In the genomic region with DNA sequence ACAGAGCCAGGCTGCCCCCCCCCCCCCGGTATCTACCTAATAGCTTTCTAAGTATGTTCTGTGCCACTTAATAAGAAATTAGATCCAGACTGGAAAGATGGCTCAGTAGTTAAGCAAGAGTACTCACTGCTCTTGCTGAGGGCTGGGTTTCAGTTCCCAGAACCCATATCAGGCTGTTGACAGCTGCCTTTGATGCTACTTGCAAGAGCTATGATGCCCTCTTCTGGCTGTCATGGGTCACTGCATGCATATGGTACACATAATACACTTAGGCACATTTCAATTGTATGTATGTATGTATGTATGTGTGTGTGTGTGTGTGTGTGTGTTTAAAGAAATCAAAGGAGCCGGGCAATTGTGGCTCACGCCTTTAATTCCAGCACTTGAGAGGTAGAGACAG, we compare ENCODE assay signal across 14 mouse cellular contexts. TPM values are rescaled to one million over a fixed set of nuclear protein-coding genes. Genes with fewer than 3 reads are reported as not detected.
DNase-seq lines count a peak whose midpoint lies in the region; ATAC-seq and TF ChIP-seq lines count a peak whose summit lies in the region.
"Had no signal": no experiment of that assay in that cellular context is flagged by ENCODE, and none has a peak within 500 bp of the region (broad histone marks: within the 10 kb centered on the region; RNA-seq: fewer than 3 reads in every experiment).

No protein-coding gene starts in this region.

- H3K27ac ChIP-seq in hindbrain, postnatal 0 days: no peak overlapping the region
- no peak overlapping the region for H3K27ac ChIP-seq in hindbrain, embryonic 14.5 days
- H3K27ac ChIP-seq in midbrain, postnatal 0 days (ENCODE audit: low read depth, low read length): no peak overlapping the region
- no peak overlapping the region for H3K27ac ChIP-seq in midbrain, embryonic 11.5 days (ENCODE audit: low read depth, low read length)

- H3K36me3 ChIP-seq in hindbrain, postnatal 0 days (ENCODE audit: insufficient read depth, low read length): no peaks in the 10 kb centered on the region
- H3K36me3 ChIP-seq in hindbrain, embryonic 14.5 days (replicated peaks; ENCODE audit: control insufficient read depth, insufficient read depth): no peaks in the 10 kb centered on the region
- H3K36me3 ChIP-seq in midbrain, postnatal 0 days (ENCODE audit: insufficient read depth, low read length): no peaks in the 10 kb centered on the region
- H3K36me3 ChIP-seq in midbrain, embryonic 11.5 days (ENCODE audit: control insufficient read depth, insufficient read depth, low read length): no peaks in the 10 kb centered on the region
- H3K36me3 ChIP-seq in G1E (replicated peaks): no peaks in the 10 kb centered on the region
- H3K36me3 ChIP-seq: intestine, embryonic 15.5 days had no signal

- no peaks in the 10 kb centered on the region for H3K4me1 ChIP-seq in hindbrain, postnatal 0 days (ENCODE audit: insufficient read depth, low read length)
- 0 out of 2 replicates have a peak, but pooled peaks cover 3% of the 10 kb centered on the region for H3K4me1 ChIP-seq in hindbrain, embryonic 14.5 days (replicated peaks; ENCODE audit: control insufficient read depth, insufficient read depth, low read length)
- H3K4me1 ChIP-seq in midbrain, postnatal 0 days (ENCODE audit: insufficient read depth, low read length): no peaks in the 10 kb centered on the region
- no peaks in the 10 kb centered on the region; the same call in 1 of the 2 replicates for H3K4me1 ChIP-seq in midbrain, embryonic 11.5 days (ENCODE audit: control insufficient read depth, insufficient read depth, low read length)
- peaks cover 25% of the 10 kb centered on the region for H3K4me1 ChIP-seq in G1E (ENCODE audit: insufficient read depth, low read depth, low read length)

- no peaks in the 10 kb centered on the region for H3K27me3 ChIP-seq in hindbrain, postnatal 0 days (ENCODE audit: insufficient read depth, low read length)
- no peaks in the 10 kb centered on the region for H3K27me3 ChIP-seq in hindbrain, embryonic 14.5 days (ENCODE audit: control insufficient read depth, insufficient read depth, low read length)
- H3K27me3 ChIP-seq in midbrain, postnatal 0 days (ENCODE audit: insufficient read depth, low read length): no peaks in the 10 kb centered on the region
- no peaks in the 10 kb centered on the region for H3K27me3 ChIP-seq in midbrain, embryonic 11.5 days (ENCODE audit: control insufficient read depth, insufficient read depth, low read length)
- peaks cover 37% of the 10 kb centered on the region for H3K27me3 ChIP-seq in G1E (ENCODE audit: insufficient read depth, low read length)
- H3K27me3 ChIP-seq: intestine, embryonic 15.5 days had no signal

- no peak for ATAC-seq in hindbrain, postnatal 0 days
- no peak for ATAC-seq in hindbrain, embryonic 14.5 days (ENCODE audit: low FRiP score)
- no peak for ATAC-seq in midbrain, postnatal 0 days (ENCODE audit: low FRiP score)
- ATAC-seq in midbrain, embryonic 11.5 days (ENCODE audit: low FRiP score): no peak
- no peak for ATAC-seq in G1E (ENCODE audit: extremely low read depth, insufficient number of reproducible peaks, low FRiP score, poor library complexity, severe bottlenecking)
- ATAC-seq: intestine, embryonic 15.5 days had no signal

- no peak overlapping the region for H3K4me3 ChIP-seq in hindbrain, postnatal 0 days (ENCODE audit: low read length)
- H3K4me3 ChIP-seq in hindbrain, embryonic 14.5 days (replicated peaks; ENCODE audit: low read length): no peak overlapping the region
- H3K4me3 ChIP-seq in midbrain, postnatal 0 days (ENCODE audit: low read depth, low read length): no peak overlapping the region
- no peak overlapping the region for H3K4me3 ChIP-seq in midbrain, embryonic 11.5 days (ENCODE audit: low read depth, low read length)
- no peak overlapping the region for H3K4me3 ChIP-seq in G1E (ENCODE audit: low read depth, low read length)
- H3K4me3 ChIP-seq: intestine, embryonic 15.5 days had no signal

- 91% methylated on average over 3 of the region's 3 CpGs for WGBS in hindbrain, postnatal 0 days
- WGBS in hindbrain, embryonic 14.5 days: 95% methylated on average over 3 of the region's 3 CpGs
- 96% methylated on average over 3 of the region's 3 CpGs for WGBS in midbrain, postnatal 0 days
- WGBS in midbrain, embryonic 11.5 days: 94% methylated on average over 3 of the region's 3 CpGs

- TF ChIP-seq CTCF in hindbrain, postnatal 0 days (IDR thresholded peaks at IDR 0.05; ENCODE audit: low read depth): peak; percentile 49
- TF ChIP-seq CTCF in midbrain, postnatal 0 days (IDR thresholded peaks at IDR 0.05): peak; percentile 50
- peak; percentile 61; the same call in 1 of the 2 replicates for TF ChIP-seq CTCF in G1E (IDR thresholded peaks at IDR 0.05; ENCODE audit: low read depth, low read length)

- H3K9me3 ChIP-seq in hindbrain, postnatal 0 days (ENCODE audit: low read length): no peaks in the 10 kb centered on the region
- no peaks in the 10 kb centered on the region for H3K9me3 ChIP-seq in hindbrain, embryonic 14.5 days (ENCODE audit: control insufficient read depth, low read length)
- H3K9me3 ChIP-seq in midbrain, postnatal 0 days (ENCODE audit: low read length): no peaks in the 10 kb centered on the region
- H3K9me3 ChIP-seq in midbrain, embryonic 11.5 days (ENCODE audit: control insufficient read depth, low read length): no peaks in the 10 kb centered on the region
- peaks cover 2% of the 10 kb centered on the region; the same call in 1 of the 2 replicates for H3K9me3 ChIP-seq in G1E (replicated peaks)
- H3K9me3 ChIP-seq: intestine, embryonic 15.5 days had no signal

- H3K4me2 ChIP-seq in hindbrain, postnatal 0 days (ENCODE audit: low read depth, low read length): no peak overlapping the region
- H3K4me2 ChIP-seq in hindbrain, embryonic 14.5 days (replicated peaks): no peak overlapping the region
- H3K4me2 ChIP-seq in midbrain, postnatal 0 days (ENCODE audit: low read depth, low read length, poor library complexity, severe bottlenecking): no peak overlapping the region
- H3K4me2 ChIP-seq in midbrain, embryonic 11.5 days: no peak overlapping the region
- H3K4me2 ChIP-seq: intestine, embryonic 15.5 days had no signal

- no peak overlapping the region for H3K9ac ChIP-seq in hindbrain, postnatal 0 days (replicated peaks; ENCODE audit: low read length)
- no peak overlapping the region for H3K9ac ChIP-seq in hindbrain, embryonic 14.5 days
- H3K9ac ChIP-seq in midbrain, postnatal 0 days (replicated peaks; ENCODE audit: low read length, poor library complexity, severe bottlenecking): no peak overlapping the region
- H3K9ac ChIP-seq in midbrain, embryonic 11.5 days (ENCODE audit: low read length): no peak overlapping the region
- H3K9ac ChIP-seq: intestine, embryonic 15.5 days had no signal

- DNase-seq in hindbrain, postnatal 0 days (ENCODE audit: low spot score): no peak
- DNase-seq in hindbrain, embryonic 14.5 days (ENCODE audit: low spot score): no peak
- DNase-seq in midbrain, postnatal 0 days (ENCODE audit: low spot score): no peak
- DNase-seq in midbrain, embryonic 11.5 days (ENCODE audit: low spot score, missing footprints): no peak
- DNase-seq in G1E (ENCODE audit: low spot score): no peak
- DNase-seq in mesoderm, embryonic 11.5 days (ENCODE audit: low read depth, low spot score): peak; percentile 30
- DNase-seq in frontal cortex, postnatal 25 days (ENCODE audit: low spot score in 2 of 2): no peak
- DNase-seq in gastrocnemius, postnatal 4 days (ENCODE audit: low spot score in 2 of 2): no peak
- DNase-seq: adrenal gland, adult 2 months; gastrocnemius, postnatal 10 days; heart, postnatal 36 days; layer of hippocampus, adult 9-11 months; left cerebral cortex, postnatal 4 days had no signal

RNA-seq across cellular contexts. Expression of a gene that starts 12.1 kb away (rescaled TPM):
- total RNA-seq in hindbrain, postnatal 0 days (2014; rRNA removed): 167 and 178 TPM in 2 replicates
- 95.9 and 101 TPM in 2 replicates for polyA plus RNA-seq in hindbrain, postnatal 0 days (2015; fragmentation: Nextera tagmentation; extraction: Ambion mirVana)
- 92.9 and 93.8 TPM in 2 replicates for polyA plus RNA-seq in hindbrain, embryonic 14.5 days (2014; fragmentation: Nextera tagmentation; extraction: Ambion mirVana)
- total RNA-seq in midbrain, postnatal 0 days (2014; rRNA removed): 171 and 175 TPM in 2 replicates
- polyA plus RNA-seq in midbrain, postnatal 0 days (2015; fragmentation: Nextera tagmentation; extraction: Ambion mirVana): 108 and 111 TPM in 2 replicates
- polyA plus RNA-seq in midbrain, embryonic 11.5 days (2014; fragmentation: Nextera tagmentation; extraction: Ambion mirVana): 46.3 and 53.3 TPM in 2 replicates
- total RNA-seq in G1E (2014; fragmentation: Nextera tagmentation) (47.0 and 52.8 TPM in 2 replicates), G1E (2017) (65.4 and 69.5 TPM in 2 replicates)
- 92.4 and 92.6 TPM in 2 replicates for polyA plus RNA-seq in G1E (2012)
- 100 to 1,000 TPM in 1 of 2 experiments, 10 to 100 TPM in 1; 88.6 to 100 TPM for total RNA-seq in gastrocnemius, postnatal 4 days (2021)
